Mouse (Mus musculus) liver, embryonic 14.5 days (tissue): ENCODE results near the gene Pabpn1l.

ENCODE experiments used
- CTCF ChIP-seq: IDR thresholded peaks from 2 replicates; pipeline ENCODE4 v1.5.1; 2016; ENCODE audit warnings: antibody characterized with exemption, low read depth, control low read depth
- EP300 ChIP-seq: IDR thresholded peaks from 2 replicates; pipeline ENCODE4 v1.6.1; 2016; ENCODE audit warnings: antibody characterized with exemption, low read depth

DNA sequence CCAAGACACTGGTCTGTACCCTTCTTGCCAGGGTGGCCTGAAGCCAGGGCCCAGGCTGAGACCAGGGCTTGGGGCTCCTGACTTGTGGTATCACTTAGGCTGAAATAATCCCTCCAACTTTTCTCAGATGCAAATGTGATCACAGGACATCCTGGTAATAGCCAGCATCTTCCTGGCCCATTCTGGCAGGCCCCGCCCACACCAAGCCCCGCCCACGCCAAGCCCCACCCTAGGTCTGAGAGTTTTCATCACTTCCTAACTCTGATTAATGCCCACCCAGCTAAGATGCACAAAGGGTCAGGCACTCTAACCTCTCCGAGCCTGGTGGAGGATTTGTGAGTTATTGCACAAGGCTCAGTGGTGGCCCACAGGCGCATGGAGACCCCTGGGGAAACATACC lies 2.1 kb downstream of the Pabpn1l start:
- TF ChIP-seq EP300 (no peak), CTCF (no peak)
